Mouse (Mus musculus): ENCODE measurements at regions not wholly inside any gene's neighbourhood (a gene's known extent, or its start where the extent isn't known, plus 50 kb on each side); places are given as distances from the start of the nearest gene placed in this dataset.

DNA sequence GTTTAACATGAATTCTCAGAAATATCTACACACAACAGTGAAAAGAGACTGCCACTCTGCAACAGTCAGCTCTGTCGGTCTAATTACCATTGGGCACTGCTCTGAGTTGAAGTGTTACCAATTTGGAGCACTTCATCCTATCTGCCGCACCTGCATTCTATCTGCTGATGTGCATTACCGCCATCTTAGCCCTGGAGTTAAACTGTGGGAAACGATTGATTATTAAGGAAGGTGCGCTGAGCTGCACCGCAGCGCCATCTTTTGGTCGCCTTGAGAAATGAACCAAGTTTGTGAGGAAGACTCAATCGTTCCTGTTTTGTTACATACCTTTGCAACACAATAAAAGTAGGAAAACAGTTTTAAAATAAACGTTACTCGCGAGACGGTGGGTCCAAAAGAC lies 110.5 kb downstream of the Rergl start:
- ChIA-PET POLR2A (no interaction called here), CTCF (interaction anchor here in 1 of 4 experiments (0.7 kb wide), 1 partner anchor 1116 kb away, joined by 3 read pairs; no protein-coding TSS in a partner anchor)

GRCm38 (mm10) chr6:139350939-139351338 lies 150.8 kb downstream of the Rergl start:
- ChIA-PET POLR2A (interaction anchor here in 1 of 4 experiments (0.6 kb wide), 1 partner anchor 1306 kb away, joined by 4 read pairs; no protein-coding TSS in a partner anchor), CTCF (no interaction called here)

DNA sequence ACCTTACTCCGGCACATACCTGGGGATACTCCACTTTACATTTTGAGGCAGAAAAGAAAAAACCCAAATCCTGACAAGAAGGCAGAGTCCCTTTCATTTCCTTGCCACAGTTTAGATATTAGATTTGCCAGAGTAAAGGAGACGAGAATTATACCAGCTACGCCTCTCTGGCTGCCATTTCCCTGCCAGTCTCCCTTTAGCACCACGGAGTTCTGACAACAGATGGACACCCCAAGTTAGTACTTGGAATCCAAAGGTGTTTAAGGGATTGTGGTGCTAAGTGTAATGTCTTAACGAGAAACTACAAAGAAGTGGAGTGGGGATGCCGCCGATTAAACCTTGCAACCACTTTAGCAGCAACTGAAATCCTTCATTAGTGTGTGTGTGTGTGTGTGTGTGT lies 176.6 kb downstream of the Rergl start:
- POLR2A ChIA-PET: no interaction called here

DNA sequence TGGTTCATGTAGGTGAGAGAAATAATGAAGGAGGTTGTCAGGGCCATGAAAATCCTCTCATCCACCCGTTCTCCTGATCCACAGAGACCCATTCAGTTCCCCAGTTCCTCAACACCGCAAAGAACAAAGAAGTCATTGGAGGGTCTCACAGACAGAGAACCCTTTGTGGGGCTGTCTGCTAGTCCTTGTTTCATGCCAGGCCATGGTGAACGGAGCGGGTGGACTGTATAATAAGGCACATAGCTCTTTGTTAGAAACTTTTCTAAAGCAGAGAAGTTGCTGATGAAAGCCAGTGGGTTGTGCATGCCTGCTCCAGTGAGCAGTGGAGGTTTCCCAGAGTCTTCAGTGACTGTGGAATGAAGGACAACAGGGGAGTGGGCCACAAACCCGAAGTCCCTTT lies 194.1 kb downstream of the Rergl start:
- ChIA-PET POLR2A (no interaction called here), CTCF (no interaction called here)

More for the DNA sequence above, 176.6 kb downstream of the Rergl start:
- CTCF ChIA-PET: no interaction called here

GRCm38 (mm10) chr6:139304306-139304705 lies 197.5 kb downstream of the Rergl start:
- ChIA-PET POLR2A (interaction anchor here in 1 of 4 experiments (0.6 kb wide), 1 partner anchor 560 kb away, joined by 3 read pairs; no protein-coding TSS in a partner anchor), CTCF (no interaction called here)

GRCm38 (mm10) chr6:139295701-139296100 lies 206.1 kb downstream of the Rergl start:
- CTCF ChIA-PET: no interaction called here
- POLR2A ChIA-PET: no interaction called here

- ChIA-PET CTCF (no interaction called here), POLR2A (no interaction called here)
Observed at GRCm38 (mm10) chr6:139279093-139279492, 222.7 kb downstream of the Rergl start.

DNA sequence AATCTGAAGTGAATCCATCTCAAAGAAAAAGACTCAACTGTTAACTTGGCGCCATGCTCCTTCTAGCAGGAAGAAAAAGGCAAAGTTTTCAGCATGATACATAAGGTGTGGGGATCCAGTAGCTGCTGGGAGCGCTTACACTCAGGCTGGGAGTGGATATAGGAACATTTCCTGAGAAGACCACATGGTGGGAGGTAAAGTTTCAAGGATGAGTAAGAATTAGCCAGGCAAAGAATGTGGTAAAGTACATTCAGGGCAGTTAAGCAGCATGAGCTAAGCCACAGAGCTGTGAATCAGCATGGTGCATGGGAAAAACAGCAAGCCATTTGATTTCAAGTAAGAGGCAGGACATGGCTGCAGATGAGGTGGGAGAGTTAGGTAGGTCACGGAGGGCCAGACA lies 226.3 kb downstream of the Rergl start:
- CTCF ChIA-PET: no interaction called here

DNA sequence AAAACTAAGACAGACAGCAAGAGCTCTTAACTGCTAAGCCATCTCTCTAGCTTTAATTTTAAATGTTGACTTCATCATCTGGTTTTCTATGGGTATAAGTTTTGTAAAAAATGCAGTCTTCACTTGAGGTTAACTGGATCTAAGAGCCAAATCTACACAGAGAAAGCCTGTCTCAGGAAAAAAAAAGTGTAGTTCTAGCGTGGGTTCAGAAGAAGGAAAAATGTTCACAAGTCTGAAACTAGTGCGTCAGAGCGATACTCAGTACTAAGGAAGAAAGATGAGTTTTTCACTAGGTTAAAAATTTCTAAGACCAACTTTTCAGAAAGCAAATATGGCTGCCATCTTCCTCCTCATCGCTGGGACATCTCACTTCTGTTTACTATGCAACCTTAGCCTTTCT lies 248.1 kb downstream of the Rergl start:
- CTCF ChIA-PET: no interaction called here
- POLR2A ChIA-PET: no interaction called here

More for the DNA sequence above, 226.3 kb downstream of the Rergl start:
- POLR2A ChIA-PET: no interaction called here

DNA sequence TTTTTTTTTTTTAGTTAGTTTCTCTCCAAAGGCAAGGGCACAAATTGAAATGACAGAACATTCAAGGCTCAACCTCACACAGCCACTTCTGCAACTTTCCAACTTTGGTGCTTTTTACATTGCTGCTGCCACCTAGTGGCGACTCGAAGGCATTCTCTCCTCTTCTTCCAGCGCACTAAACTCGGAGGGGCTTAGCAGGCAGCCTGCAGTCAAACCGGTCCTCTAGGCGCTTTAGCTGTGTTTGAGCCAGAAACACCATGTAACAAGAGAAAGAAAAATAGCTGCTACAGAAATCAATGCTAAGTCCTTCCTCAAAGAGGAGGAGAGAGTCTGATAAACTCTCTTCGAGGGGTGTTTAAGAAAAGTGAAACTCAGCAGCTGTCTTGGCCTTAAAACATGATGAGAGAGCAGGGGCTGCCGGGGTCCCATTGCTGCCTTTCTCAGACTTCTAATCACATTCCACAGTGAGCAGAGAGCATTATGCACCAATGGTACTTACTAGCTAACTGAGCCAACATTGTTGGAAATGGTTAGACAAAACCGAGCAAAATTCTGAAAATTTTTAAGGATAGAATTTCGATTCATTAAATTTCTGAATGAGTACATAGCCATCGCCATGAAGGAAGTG lies 252.7 kb downstream of the Rergl start:
- ChIA-PET POLR2A (no interaction called here), CTCF (interaction anchor here in 3 of 4 experiments (0.7 kb wide), 5 partner anchors 16 to 322 kb away, joined by 3 to 4 read pairs (median 4); no protein-coding TSS in a partner anchor)

DNA sequence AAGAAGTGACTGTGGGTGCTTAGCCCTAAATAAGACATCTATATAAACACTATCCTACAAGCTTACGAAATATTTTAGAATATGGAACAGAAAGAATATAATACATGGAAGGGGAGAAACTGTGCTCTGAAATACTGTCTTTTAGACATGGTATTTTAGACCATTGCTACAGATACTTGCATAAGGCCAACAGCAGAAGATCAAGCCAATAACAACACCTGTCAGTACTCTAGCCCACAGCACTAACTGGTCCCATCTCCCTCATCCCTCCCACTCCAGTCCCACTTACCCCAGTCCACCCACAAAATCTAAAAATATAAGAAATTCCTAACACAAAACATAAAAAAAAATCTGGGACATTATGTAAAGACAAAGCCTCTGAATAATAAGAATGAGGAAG lies 275.6 kb downstream of the Rergl start:
- CTCF ChIA-PET: no interaction called here
- POLR2A ChIA-PET: no interaction called here

DNA sequence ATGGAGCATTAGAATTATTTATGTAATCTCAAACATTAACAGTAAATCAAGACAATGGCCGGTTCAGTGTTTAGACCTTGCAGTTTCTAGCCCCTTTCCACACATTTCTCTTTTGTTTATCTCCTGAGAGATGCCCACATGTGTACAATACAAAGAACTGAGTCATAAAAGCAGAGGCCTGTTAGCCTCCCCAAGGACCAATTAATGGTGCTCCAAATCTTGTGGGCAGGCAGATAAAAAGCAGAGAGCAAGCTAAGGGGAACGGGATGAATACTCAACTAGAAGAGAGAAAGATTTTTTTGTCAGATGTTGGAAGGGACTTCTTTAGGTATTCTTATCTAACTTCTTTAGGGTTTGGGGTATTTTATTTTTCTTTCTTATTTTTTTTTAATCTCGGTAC lies 287.3 kb downstream of the Rergl start:
- CTCF ChIA-PET: interaction anchor here in 1 of 4 experiments (0.6 kb wide), 1 partner anchor 21 kb away, joined by 4 read pairs; no protein-coding TSS in a partner anchor
- POLR2A ChIA-PET: no interaction called here

DNA sequence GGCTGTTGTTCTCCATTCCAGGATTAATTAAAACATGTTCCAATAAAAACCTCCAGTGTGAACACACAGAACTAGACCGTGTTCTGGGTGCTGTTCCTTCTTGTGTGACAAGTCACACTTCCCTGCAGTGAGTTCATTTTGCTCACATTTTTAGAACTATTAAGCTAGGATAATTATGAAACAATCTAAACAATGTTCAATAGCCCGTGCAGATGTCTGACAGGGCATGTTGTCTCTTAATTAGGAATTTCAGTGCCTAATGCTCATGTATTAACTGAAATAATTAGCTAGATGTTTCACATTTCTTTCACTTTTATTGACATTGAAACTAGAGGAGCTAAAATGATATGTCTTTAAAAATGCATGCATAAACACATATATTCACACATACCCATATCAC lies 291.5 kb downstream of the Rergl start:
- POLR2A ChIA-PET: no interaction called here
- CTCF ChIA-PET: no interaction called here

- ChIA-PET CTCF (no interaction called here), POLR2A (no interaction called here)
Observed at GRCm38 (mm10) chr6:139198601-139199000, 303.2 kb downstream of the Rergl start.

GRCm38 (mm10) chr6:139186431-139186830 lies 315.3 kb downstream of the Rergl start:
- CTCF ChIA-PET: no interaction called here
- POLR2A ChIA-PET: no interaction called here

GRCm38 (mm10) chr6:139160352-139160751 lies 341.4 kb downstream of the Rergl start:
- POLR2A ChIA-PET: no interaction called here
- CTCF ChIA-PET: no interaction called here

- POLR2A ChIA-PET: no interaction called here
- CTCF ChIA-PET: no interaction called here
Observed at GRCm38 (mm10) chr6:139159741-139160140, 342.0 kb downstream of the Rergl start.

DNA sequence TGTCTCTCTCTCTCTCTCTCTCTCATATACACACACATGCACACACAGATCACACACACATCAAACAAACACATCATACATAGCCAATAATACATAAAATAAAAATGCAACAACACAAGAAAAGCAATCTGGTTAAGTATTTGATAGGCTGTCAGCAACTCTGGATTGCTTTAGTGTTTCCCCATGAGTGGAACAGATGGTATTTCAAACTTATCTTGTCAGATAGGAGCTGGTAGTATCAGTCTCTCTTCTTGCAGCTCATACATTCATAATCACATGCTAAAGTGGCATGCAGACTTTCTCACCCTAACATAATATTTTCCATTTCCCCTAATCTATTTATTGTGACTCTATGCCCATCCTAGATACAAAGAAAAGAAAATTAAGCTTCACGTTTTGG lies 347.0 kb downstream of the Rergl start:
- ChIA-PET CTCF (no interaction called here), POLR2A (no interaction called here)

DNA sequence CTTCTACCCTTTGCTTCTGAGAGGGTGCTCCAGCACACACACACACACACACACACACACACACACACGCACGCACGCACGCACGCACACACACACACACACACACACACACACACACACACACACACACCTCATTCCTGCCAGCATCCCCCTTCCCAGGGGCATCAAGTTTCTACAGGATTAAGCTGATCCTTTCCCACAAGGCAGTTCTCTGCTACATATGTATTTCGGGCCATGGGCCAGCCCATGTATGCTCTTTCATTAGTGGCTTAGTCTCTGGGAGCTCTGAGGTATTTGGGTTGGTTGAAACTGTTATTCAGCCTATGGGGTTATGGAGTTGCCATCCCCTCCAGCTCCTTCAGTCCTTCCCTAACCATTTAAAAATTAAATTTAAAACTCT lies 366.1 kb downstream of the Rergl start:
- ChIA-PET POLR2A (interaction anchor here in 1 of 4 experiments (1.0 kb wide), 1 partner anchor 12 kb away, joined by 3 read pairs; no protein-coding TSS in a partner anchor), CTCF (interaction anchor here in 1 of 4 experiments (0.6 kb wide), 1 partner anchor 211 kb away, joined by 4 read pairs; no protein-coding TSS in a partner anchor)

GRCm38 (mm10) chr6:139132083-139132679 lies 369.6 kb downstream of the Rergl start:
- ChIA-PET POLR2A (interaction anchor here in 1 of 4 experiments (0.7 kb wide), 1 partner anchor 483 kb away, joined by 3 read pairs; no protein-coding TSS in a partner anchor), CTCF (no interaction called here)

GRCm38 (mm10) chr6:139108263-139108662 lies 393.5 kb downstream of the Rergl start:
- ChIA-PET POLR2A (no interaction called here), CTCF (interaction anchor here in 1 of 4 experiments (0.6 kb wide), 1 partner anchor 1311 kb away, joined by 4 read pairs; no protein-coding TSS in a partner anchor)

All from embryonic stem cell, embryonic (primary cell).